Mouse (Mus musculus): Measurements from ENCODE around the gene Awat1. TPM values are rescaled to one million over a fixed set of nuclear protein-coding genes. Genes with fewer than 3 reads are reported as not detected.
A peak's percentile ranks its signal among the peaks of the same experiment; 100 is the strongest.

The Awat1 gene
- polyA plus RNA-seq, 1 experiment from 2014 or later, result not detected

DNA sequence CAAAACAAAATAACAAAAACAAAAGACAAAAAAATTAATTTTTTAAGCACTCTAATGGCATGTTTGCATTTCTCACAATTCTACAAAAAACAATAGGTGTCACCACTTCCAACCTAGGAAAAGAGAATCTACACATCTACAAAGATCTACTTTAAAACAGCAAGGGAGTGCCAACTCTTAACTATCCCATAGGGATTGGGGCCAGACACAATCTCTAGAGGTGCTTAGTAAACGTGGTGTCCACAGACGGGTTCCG, 53.4 kb downstream of the Awat1 start, which contains the start of gene Kif4:
Gene Kif4, plus strand, starts transcription at position 192 of the 256 bp plus-strand sequence.
- no peak for ATAC-seq (ENCODE audit: insufficient number of reproducible peaks, insufficient read depth, low FRiP score, low TSS enrichment, low read depth)
- Histone ChIP-seq H3K27ac (peak within 1 kb of the TSS; percentile 83), H3K4me1 (replicated peaks) (no peaks in the 10 kb centered on the region; the same call in 1 of the 2 replicates), H3K27me3 (peaks cover 11% of the 10 kb centered on the region), H3K36me3 (peaks cover 11% of the 10 kb centered on the region), H3K9ac (replicated peaks) (peak within 1 kb of the TSS; percentile 65), H3K4me2 (peak within 1 kb of the TSS; percentile 67), H3K4me3 (replicated peaks) (peak within 1 kb of the TSS; percentile 59), H3K9me3 (no peaks in the 10 kb centered on the region)
- WGBS, result 20% methylated on average over 3 of the region's 3 CpGs

GRCm38 (mm10) chrX:100625802-100626793, 54.0 kb downstream of the Awat1 start, which contains the start of gene Pdzd11:
Gene Pdzd11 (minus strand): TSS chrX:100626568.
- 14% methylated on average over 62 of the region's 62 CpGs for WGBS

More at GRCm38 (mm10) chrX:100625802-100626793, 54.0 kb downstream of the Awat1 start, which contains the start of gene Pdzd11:
- Histone ChIP-seq H3K27ac (peak within 1 kb of the TSS; percentile 83), H3K4me1 (replicated peaks) (no peaks in the 10 kb centered on the region; the same call in 1 of the 2 replicates), H3K9ac (replicated peaks) (peak within 1 kb of the TSS; percentile 65), H3K36me3 (peaks cover 11% of the 10 kb centered on the region), H3K4me3 (replicated peaks) (peak within 1 kb of the TSS; percentile 59), H3K9me3 (no peaks in the 10 kb centered on the region), H3K4me2 (peak within 1 kb of the TSS; percentile 67), H3K27me3 (peaks cover 11% of the 10 kb centered on the region)
- ATAC-seq (ENCODE audit: insufficient number of reproducible peaks, insufficient read depth, low FRiP score, low TSS enrichment, low read depth), result peak; percentile 98

Other genes starting within 250 kb of the Awat1 start
- gene Otud6a, start 143.2 kb upstream of the Awat1 start, polyA plus RNA-seq (2016; fragmentation: Nextera tagmentation; extraction: Ambion mirVana), result not detected in 2 replicates
- 0.74 and 0.84 TPM in 2 replicates for gene Awat2, start 129.5 kb upstream of the Awat1 start, polyA plus RNA-seq (2016; fragmentation: Nextera tagmentation; extraction: Ambion mirVana)
- gene Igbp1, start 78.0 kb upstream of the Awat1 start, polyA plus RNA-seq (2016; fragmentation: Nextera tagmentation; extraction: Ambion mirVana), result 38.3 and 38.9 TPM in 2 replicates
- gene Dgat2l6, start 47.4 kb upstream of the Awat1 start, polyA plus RNA-seq (2016; fragmentation: Nextera tagmentation; extraction: Ambion mirVana), result not detected in 2 replicates
- gene P2ry4, start 22.6 kb downstream of the Awat1 start, polyA plus RNA-seq (2016; fragmentation: Nextera tagmentation; extraction: Ambion mirVana), result not detected in 2 replicates
- gene Arr3, start 33.2 kb downstream of the Awat1 start, polyA plus RNA-seq (2016; fragmentation: Nextera tagmentation; extraction: Ambion mirVana), result not detected in 2 replicates
- 39.7 and 40.6 TPM in 2 replicates for gene Kif4, start 53.5 kb downstream of the Awat1 start, polyA plus RNA-seq (2016; fragmentation: Nextera tagmentation; extraction: Ambion mirVana)
- 104 and 117 TPM in 2 replicates for gene Pdzd11, start 54.3 kb downstream of the Awat1 start, polyA plus RNA-seq (2016; fragmentation: Nextera tagmentation; extraction: Ambion mirVana)
- 1.7 and 1.9 TPM in 2 replicates for gene Gdpd2, start 157.6 kb downstream of the Awat1 start, polyA plus RNA-seq (2016; fragmentation: Nextera tagmentation; extraction: Ambion mirVana)
- 15.7 and 17.6 TPM in 2 replicates for gene Dlg3, start 195.5 kb downstream of the Awat1 start, polyA plus RNA-seq (2016; fragmentation: Nextera tagmentation; extraction: Ambion mirVana)